Mouse (Mus musculus) G1E (cell line): ENCODE data around the gene Ptprs.

Source experiments
- CTCF ChIP-seq: IDR thresholded peaks from 2 replicates; pipeline ENCODE4 v1.5.1; 2012; ENCODE audit warnings: low read depth, low read length, inconsistent platforms, mixed read lengths
- GATA1 ChIP-seq: IDR thresholded peaks from 2 replicates; pipeline ENCODE4 v1.6.1; 2012; ENCODE audit warnings: borderline replicate concordance, low read length, inconsistent platforms, mixed read lengths
- POLR2AphosphoS5 ChIP-seq: IDR thresholded peaks from 2 replicates; pipeline ENCODE4 v1.6.1; 2012; ENCODE audit warnings: low read depth, low read length, inconsistent platforms; ENCODE audit not compliant: insufficient replicate concordance

- no peak for TF ChIP-seq POLR2AphosphoS5
- no peak for TF ChIP-seq CTCF
- TF ChIP-seq GATA1, result no peak
These were observed 1.9 kb downstream of the Ptprs start for GRCm38 (mm10) chr17:56474311-56474830.
